Mouse (Mus musculus) naive thymus-derived CD4-positive, alpha-beta T cell, adult 2 months (primary cell): ENCODE data around the gene Trp53rkb.

ENCODE experiments used
- DNase-seq: peaks from one replicate; pipeline ENCODE4 v3.0.0-alpha.2; 2011; ENCODE audit warnings: low read depth

Trp53rkb gene

DNA sequence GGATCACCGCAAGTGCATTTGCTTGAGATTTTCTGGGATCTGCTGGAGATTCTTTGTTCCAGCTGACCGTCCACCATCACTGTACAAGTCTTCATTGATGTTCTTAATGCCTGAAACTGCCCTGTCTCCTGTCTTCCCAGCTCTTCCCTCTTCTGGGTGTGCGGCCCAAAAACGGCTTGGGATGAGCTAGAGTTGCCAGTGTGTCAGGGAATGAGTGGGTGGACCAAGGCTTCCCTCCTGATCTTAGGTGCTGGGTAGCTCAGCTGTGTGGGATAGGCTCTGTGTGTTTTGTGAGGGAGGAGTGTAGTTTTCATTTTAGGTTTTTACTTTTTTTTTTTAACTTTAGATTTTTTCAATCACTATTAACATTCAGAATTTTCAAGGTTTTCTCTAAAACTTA lies 42.5 kb downstream of the Trp53rkb start:
- no peak for DNase-seq

DNA sequence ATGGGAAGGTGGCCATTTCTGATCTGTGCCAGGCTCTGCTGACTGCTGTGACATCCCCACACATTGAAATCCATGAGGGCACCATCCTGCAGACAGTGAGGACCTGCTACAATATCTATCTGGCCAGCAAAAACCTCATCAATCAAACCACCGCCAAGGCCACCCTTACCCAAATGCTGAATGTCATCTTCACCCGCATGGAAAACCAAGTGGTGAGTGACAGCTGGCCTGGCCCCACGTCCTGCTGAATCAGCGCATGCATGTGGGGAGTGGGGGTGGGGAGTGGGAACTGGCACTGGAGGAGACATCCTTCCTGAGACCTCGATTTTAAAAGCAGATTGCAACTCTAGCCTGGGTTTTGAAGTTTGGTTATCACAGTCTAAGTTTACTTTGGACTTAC lies 43.2 kb downstream of the Trp53rkb start:
- no peak for DNase-seq

- no peak for DNase-seq
Observed at GRCm38 (mm10) chr2:166841813-166842212, 49.5 kb downstream of the Trp53rkb start.
